Mouse (Mus musculus): ENCODE results near the gene Ndufa12.
A peak's percentile ranks its signal among the peaks of the same experiment; 100 is the strongest.

The Ndufa12 gene

GRCm38 (mm10) chr10:94198482-94199405, at the start of gene Ndufa12:
Gene Ndufa12 (plus strand): TSS chr10:94198720.
- DNase-seq, result peak; percentile 96 to 97

- DNase-seq, result no peak
Observed at GRCm38 (mm10) chr10:94151488-94151887, 47.0 kb upstream of the Ndufa12 start.

- no peak for DNase-seq
Observed at GRCm38 (mm10) chr10:94153841-94154240, 44.7 kb upstream of the Ndufa12 start.

GRCm38 (mm10) chr10:94158962-94159361, 39.6 kb upstream of the Ndufa12 start:
- DNase-seq, result no peak

GRCm38 (mm10) chr10:94159406-94159805, 39.1 kb upstream of the Ndufa12 start:
- DNase-seq, result no peak

GRCm38 (mm10) chr10:94161051-94161765, 37.3 kb upstream of the Ndufa12 start:
- DNase-seq, result no peak

GRCm38 (mm10) chr10:94162031-94162430, 36.5 kb upstream of the Ndufa12 start:
- no peak for DNase-seq

- DNase-seq, result no peak
Observed at GRCm38 (mm10) chr10:94164104-94164845, 34.2 kb upstream of the Ndufa12 start.

GRCm38 (mm10) chr10:94165426-94165825, 33.1 kb upstream of the Ndufa12 start:
- DNase-seq, result no peak

- DNase-seq, result no peak
Observed at GRCm38 (mm10) chr10:94167051-94167750, 31.3 kb upstream of the Ndufa12 start.

- peak in 1 of 2 experiments; percentile 43 for DNase-seq
Observed at GRCm38 (mm10) chr10:94171440-94172130, 26.9 kb upstream of the Ndufa12 start.

- no peak for DNase-seq
Observed at GRCm38 (mm10) chr10:94172137-94172536, 26.4 kb upstream of the Ndufa12 start.

GRCm38 (mm10) chr10:94172706-94173105, 25.8 kb upstream of the Ndufa12 start:
- no peak for DNase-seq

- DNase-seq, result no peak
Observed at GRCm38 (mm10) chr10:94174652-94175051, 23.9 kb upstream of the Ndufa12 start.

- DNase-seq, result no peak
Observed at GRCm38 (mm10) chr10:94183199-94183598, 15.3 kb upstream of the Ndufa12 start.

GRCm38 (mm10) chr10:94204973-94205372, 6.5 kb downstream of the Ndufa12 start:
- no peak for DNase-seq

GRCm38 (mm10) chr10:94210718-94211618, 12.4 kb downstream of the Ndufa12 start:
- DNase-seq, result no peak

GRCm38 (mm10) chr10:94211725-94212124, 13.2 kb downstream of the Ndufa12 start:
- DNase-seq, result peak in 1 of 2 experiments; percentile 48

- DNase-seq, result no peak
Observed at GRCm38 (mm10) chr10:94225026-94225750, 26.7 kb downstream of the Ndufa12 start.

Measured in kidney, postnatal 25 days (tissue).